Mouse (Mus musculus) lung, embryonic 15.5 days (tissue): Measurements from ENCODE around the gene Cited2. TPM values are rescaled to one million over a fixed set of nuclear protein-coding genes. Genes with fewer than 3 reads are reported as not detected.

Source experiments
- ATAC-seq: fragments of 200-750 bp; cut with Nextera tagmentation; 2 replicates; pipeline ENCODE4 v1.8.0; 2017; ENCODE audit warnings: moderate number of reproducible peaks, borderline replicate concordance; ENCODE audit not compliant: low FRiP score, low TSS enrichment; ENCODE audit errors: extremely low read depth
- H3K27ac ChIP-seq: fragments of 300-500 bp; sonication (generic); 2 replicates; pipeline ENCODE4 v1.5.1; 2015; ENCODE audit warnings: moderate library complexity, mild to moderate bottlenecking, inconsistent platforms
- H3K27me3 ChIP-seq: fragments of 300-500 bp; sonication (generic); 2 replicates; pipeline ENCODE4 v1.6.1; 2015; ENCODE audit warnings: inconsistent platforms
- H3K36me3 ChIP-seq: fragments of 300-500 bp; sonication (generic); 2 replicates; pipeline ENCODE4 v1.6.1; 2015; ENCODE audit warnings: inconsistent platforms
- H3K4me1 ChIP-seq: fragments of 300-500 bp; sonication (generic); 2 replicates; pipeline ENCODE4 v1.6.1; 2015; ENCODE audit warnings: inconsistent platforms
- H3K4me2 ChIP-seq: fragments of 300-500 bp; sonication (generic); 2 replicates; pipeline ENCODE4 v1.6.1; 2015; ENCODE audit warnings: inconsistent platforms, mild to moderate bottlenecking, moderate library complexity
- H3K4me3 ChIP-seq: fragments of 300-500 bp; sonication (generic); 2 replicates; pipeline ENCODE4 v1.5.1; 2015; ENCODE audit warnings: mild to moderate bottlenecking, inconsistent platforms
- H3K9ac ChIP-seq: fragments of 300-500 bp; sonication (generic); 2 replicates; pipeline ENCODE4 v1.6.1; 2015; ENCODE audit warnings: inconsistent platforms
- H3K9me3 ChIP-seq: fragments of 300-500 bp; sonication (generic); 2 replicates; pipeline ENCODE4 v1.6.1; 2016; ENCODE audit warnings: inconsistent platforms
- WGBS: fragments of 180-500 bp; shearing (Covaris S2); methylation state at CpG from one replicate; pipeline ENCODE4 v1.1.7; 2015; 5-methylcytosine and 5-hydroxymethylcytosine counted together
- polyA plus RNA-seq: library from polyadenylated mRNA; unstranded; fragments of >200 nt; fragmentation: Nextera tagmentation; extraction: Ambion mirVana; gene quantifications from 2 replicates; pipeline ENCODE4 v1.2.1, GENCODE M21; 2015

Gene Cited2
- polyA plus RNA-seq, 1 experiment from 2014 or later: 32.8 TPM

GRCm38 (mm10) chr10:17725037-17725584 lies 2.1 kb downstream of the Cited2 start:
- H3K27ac ChIP-seq: no peak overlapping the region
- peak overlapping the region; percentile 95 for H3K4me3 ChIP-seq
- H3K9ac ChIP-seq: 0 out of 2 replicates have a peak overlapping the region, but pooled peaks have one; percentile 85
- no peaks in the 10 kb centered on the region for H3K36me3 ChIP-seq
- H3K4me2 ChIP-seq: peak overlapping the region; percentile 83
- peaks cover 33% of the 10 kb centered on the region for H3K4me1 ChIP-seq
- no peaks in the 10 kb centered on the region for H3K27me3 ChIP-seq
- WGBS: 12% methylated on average over 8 of the region's 8 CpGs
- ATAC-seq: no peak
- H3K9me3 ChIP-seq: no peaks in the 10 kb centered on the region

- no peaks in the 10 kb centered on the region for H3K36me3 ChIP-seq
- peak overlapping the region; percentile 12; the same call in 1 of the 2 replicates for H3K4me3 ChIP-seq
- H3K27me3 ChIP-seq: no peaks in the 10 kb centered on the region
- ATAC-seq: no peak
- no peak overlapping the region for H3K27ac ChIP-seq
- H3K9me3 ChIP-seq: no peaks in the 10 kb centered on the region
- peaks cover 30% of the 10 kb centered on the region for H3K4me1 ChIP-seq
- H3K4me2 ChIP-seq: peak overlapping the region; percentile 83
- no peak overlapping the region for H3K9ac ChIP-seq
- WGBS: 65% methylated on average over 7 of the region's 7 CpGs
Measured at GRCm38 (mm10) chr10:17725644-17726372, 2.8 kb downstream of the Cited2 start.

GRCm38 (mm10) chr10:17726373-17726720 lies 3.3 kb downstream of the Cited2 start:
- no peaks in the 10 kb centered on the region for H3K9me3 ChIP-seq
- WGBS: 65% methylated on average over 2 of the region's 2 CpGs
- ATAC-seq: no peak
- H3K4me3 ChIP-seq: no peak overlapping the region; the same call in 1 of the 2 replicates
- no peaks in the 10 kb centered on the region for H3K36me3 ChIP-seq
- peak overlapping the region; percentile 83 for H3K4me2 ChIP-seq
- peak overlapping the region; percentile 44; the same call in 1 of the 2 replicates for H3K27ac ChIP-seq
- H3K9ac ChIP-seq: no peak overlapping the region
- no peaks in the 10 kb centered on the region for H3K27me3 ChIP-seq
- peaks cover 29% of the 10 kb centered on the region for H3K4me1 ChIP-seq

GRCm38 (mm10) chr10:17727161-17727925 lies 4.3 kb downstream of the Cited2 start:
- peak overlapping the region; percentile 10; the same call in 1 of the 2 replicates for H3K9ac ChIP-seq
- H3K4me2 ChIP-seq: peak overlapping the region; percentile 19; the same call in 1 of the 2 replicates
- ATAC-seq: no peak
- 14% methylated on average over 15 of the region's 15 CpGs for WGBS
- H3K36me3 ChIP-seq: no peaks in the 10 kb centered on the region
- H3K9me3 ChIP-seq: no peaks in the 10 kb centered on the region
- peak overlapping the region; percentile 47; the same call in 1 of the 2 replicates for H3K27ac ChIP-seq
- H3K4me1 ChIP-seq: peaks cover 29% of the 10 kb centered on the region
- no peak overlapping the region for H3K4me3 ChIP-seq
- H3K27me3 ChIP-seq: no peaks in the 10 kb centered on the region

- WGBS: 3% methylated on average over 5 of the region's 5 CpGs
- no peak for ATAC-seq
Measured at GRCm38 (mm10) chr10:17727926-17728279, 4.9 kb downstream of the Cited2 start.

GRCm38 (mm10) chr10:17728711-17729110 lies 5.7 kb downstream of the Cited2 start:
- Histone ChIP-seq H3K9ac (no peak overlapping the region), H3K36me3 (no peaks in the 10 kb centered on the region), H3K4me3 (no peak overlapping the region), H3K4me1 (peaks cover 29% of the 10 kb centered on the region), H3K27me3 (no peaks in the 10 kb centered on the region), H3K9me3 (no peaks in the 10 kb centered on the region), H3K4me2 (no peak overlapping the region), H3K27ac (no peak overlapping the region)
- ATAC-seq: no peak
- 20% methylated on average over 4 of the region's 4 CpGs for WGBS

More at GRCm38 (mm10) chr10:17727926-17728279, 4.9 kb downstream of the Cited2 start:
- H3K9ac ChIP-seq: no peak overlapping the region
- H3K9me3 ChIP-seq: no peaks in the 10 kb centered on the region
- no peak overlapping the region for H3K4me3 ChIP-seq
- H3K4me1 ChIP-seq: peaks cover 29% of the 10 kb centered on the region
- H3K36me3 ChIP-seq: no peaks in the 10 kb centered on the region
- H3K27me3 ChIP-seq: no peaks in the 10 kb centered on the region
- H3K27ac ChIP-seq: peak overlapping the region; percentile 47; the same call in 1 of the 2 replicates
- peak overlapping the region; percentile 19; the same call in 1 of the 2 replicates for H3K4me2 ChIP-seq

- H3K4me3 ChIP-seq: no peak overlapping the region
- H3K4me2 ChIP-seq: no peak overlapping the region
- peaks cover 29% of the 10 kb centered on the region for H3K4me1 ChIP-seq
- no peaks in the 10 kb centered on the region for H3K9me3 ChIP-seq
- H3K9ac ChIP-seq: no peak overlapping the region
- H3K36me3 ChIP-seq: no peaks in the 10 kb centered on the region
- no peak for ATAC-seq
- H3K27me3 ChIP-seq: no peaks in the 10 kb centered on the region
- no peak overlapping the region for H3K27ac ChIP-seq
- 19% methylated on average over 6 of the region's 6 CpGs for WGBS
Measured at GRCm38 (mm10) chr10:17729476-17729875, 6.5 kb downstream of the Cited2 start.

- H3K27me3 ChIP-seq: no peaks in the 10 kb centered on the region
- 22% methylated on average over 4 of the region's 4 CpGs for WGBS
- H3K27ac ChIP-seq: no peak overlapping the region
- no peak for ATAC-seq
- H3K9me3 ChIP-seq: no peaks in the 10 kb centered on the region
- no peak overlapping the region for H3K4me2 ChIP-seq
- H3K4me3 ChIP-seq: no peak overlapping the region
- no peaks in the 10 kb centered on the region for H3K36me3 ChIP-seq
- H3K4me1 ChIP-seq: peaks cover 7% of the 10 kb centered on the region; the same call in 1 of the 2 replicates
- H3K9ac ChIP-seq: no peak overlapping the region
Measured at GRCm38 (mm10) chr10:17733057-17733456, 10.0 kb downstream of the Cited2 start.

- no peak overlapping the region for H3K4me3 ChIP-seq
- H3K36me3 ChIP-seq: no peaks in the 10 kb centered on the region
- H3K4me2 ChIP-seq: no peak overlapping the region
- WGBS: 94% methylated on average over 2 of the region's 2 CpGs
- ATAC-seq: no peak
- no peaks in the 10 kb centered on the region for H3K4me1 ChIP-seq
- H3K27me3 ChIP-seq: no peaks in the 10 kb centered on the region
- H3K27ac ChIP-seq: no peak overlapping the region
- H3K9ac ChIP-seq: no peak overlapping the region
- H3K9me3 ChIP-seq: no peaks in the 10 kb centered on the region
Measured at GRCm38 (mm10) chr10:17742581-17742980, 19.6 kb downstream of the Cited2 start.

GRCm38 (mm10) chr10:17752478-17752877 lies 29.5 kb downstream of the Cited2 start:
- no peak overlapping the region for H3K4me3 ChIP-seq
- no peak overlapping the region for H3K4me2 ChIP-seq
- H3K27ac ChIP-seq: no peak overlapping the region
- H3K27me3 ChIP-seq: no peaks in the 10 kb centered on the region
- WGBS: 82% methylated on average over 5 of the region's 5 CpGs
- no peak for ATAC-seq
- no peaks in the 10 kb centered on the region for H3K36me3 ChIP-seq
- H3K9me3 ChIP-seq: no peaks in the 10 kb centered on the region
- H3K9ac ChIP-seq: no peak overlapping the region
- no peaks in the 10 kb centered on the region for H3K4me1 ChIP-seq

GRCm38 (mm10) chr10:17759772-17760171 lies 36.8 kb downstream of the Cited2 start:
- H3K4me3 ChIP-seq: no peak overlapping the region
- no peak overlapping the region for H3K27ac ChIP-seq
- no peaks in the 10 kb centered on the region for H3K9me3 ChIP-seq

More at GRCm38 (mm10) chr10:17759772-17760171, 36.8 kb downstream of the Cited2 start:
- no peak for ATAC-seq
- no peaks in the 10 kb centered on the region for H3K27me3 ChIP-seq
- no peaks in the 10 kb centered on the region for H3K4me1 ChIP-seq
- H3K4me2 ChIP-seq: no peak overlapping the region
- WGBS: 69% methylated on average over 3 of the region's 3 CpGs
- no peaks in the 10 kb centered on the region for H3K36me3 ChIP-seq
- no peak overlapping the region for H3K9ac ChIP-seq
